Mouse (Mus musculus): ENCODE measurements at regions not wholly inside any gene's neighbourhood (a gene's known extent, or its start where the extent isn't known, plus 50 kb on each side); places are given as distances from the start of the nearest gene placed in this dataset.

DNA sequence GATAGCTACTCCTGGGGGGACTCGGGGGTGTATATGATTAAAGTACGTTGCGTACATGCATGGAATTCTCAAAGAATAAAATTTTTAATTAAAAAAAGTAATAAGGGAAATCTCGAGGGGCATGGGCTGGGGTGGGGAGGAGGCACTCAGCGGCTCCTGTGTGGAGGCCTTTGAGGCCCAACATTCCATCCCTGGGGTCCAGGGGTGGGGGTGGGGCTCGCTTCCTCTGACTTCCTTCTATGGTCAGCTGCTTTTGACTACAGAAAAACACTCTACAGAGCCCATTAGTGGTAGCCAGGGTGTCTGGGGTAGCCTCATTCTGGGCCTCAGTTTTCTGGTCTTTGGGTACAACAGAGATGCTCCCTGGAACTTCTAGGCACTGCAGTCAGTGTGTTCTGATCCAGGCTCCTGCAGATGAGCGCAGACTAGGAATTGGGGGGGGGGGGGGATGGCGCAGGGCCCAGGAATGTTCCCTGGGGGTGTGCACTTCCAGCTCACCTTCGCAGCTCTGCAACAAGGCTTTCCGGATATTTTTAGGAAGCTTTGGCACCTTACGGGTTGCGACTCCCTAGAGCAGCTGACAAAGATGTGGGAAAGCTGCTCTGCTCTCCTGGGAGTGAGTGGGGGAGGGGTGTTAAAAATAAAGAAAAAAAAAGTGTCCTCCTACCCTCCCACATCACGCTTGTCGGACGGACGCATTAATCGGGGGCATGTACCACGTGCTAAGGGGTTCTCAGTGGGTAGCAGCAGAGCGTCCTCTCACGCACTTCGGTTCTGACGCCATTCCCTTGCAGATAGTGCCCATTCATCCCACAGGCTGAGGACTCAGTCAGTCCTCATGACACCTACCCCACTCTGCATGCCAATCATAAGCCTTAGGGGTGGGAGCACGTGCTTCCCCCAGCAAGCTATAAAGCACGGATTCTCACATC, 89.1 kb downstream of the Rhob start:
- no peak for TF ChIP-seq CTCF (IDR thresholded peaks at IDR 0.05; ENCODE audit: control insufficient read depth, insufficient read depth, insufficient replicate concordance, low read depth, low read length)
- no peak for TF ChIP-seq POLR2A (IDR thresholded peaks at IDR 0.05; ENCODE audit: control insufficient read depth, low read depth, low read length)

Data from testis, adult 2 months (tissue).